ENCODE assay signal across 19 mouse cellular contexts in the genomic region with DNA sequence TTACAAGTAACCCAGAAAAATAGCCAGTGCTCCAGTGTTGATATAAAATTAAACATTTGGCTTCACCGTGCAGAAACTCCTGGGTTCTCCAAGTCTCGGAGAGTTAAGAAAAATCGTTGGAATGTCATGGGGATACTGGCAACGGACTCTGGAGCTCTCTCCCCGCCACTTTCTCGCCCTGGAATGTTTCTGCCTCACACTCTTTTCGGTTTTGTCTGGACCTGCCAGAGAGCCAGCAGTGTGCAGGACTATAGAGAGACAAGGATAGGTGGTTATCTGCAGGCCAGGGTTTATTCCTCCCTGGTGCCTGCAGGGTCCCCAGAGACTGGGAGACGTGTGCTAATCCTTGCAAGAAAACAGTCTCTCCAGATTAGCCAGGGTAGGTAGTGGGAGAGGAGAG.
DNase-seq lines count a peak whose midpoint lies in the region; ATAC-seq and TF ChIP-seq lines count a peak whose summit lies in the region.
"Had no signal": no experiment of that assay in that cellular context is flagged by ENCODE, and none has a peak within 500 bp of the region (broad histone marks: within the 10 kb centered on the region; RNA-seq: fewer than 3 reads in every experiment).

No protein-coding gene starts in this region.

- H3K27ac ChIP-seq in heart, embryonic 10.5 days: 0 out of 2 replicates have a peak overlapping the region, but pooled peaks have one; percentile 19
- H3K27ac ChIP-seq in heart, embryonic 11.5 days (ENCODE audit: low read depth, low read length): no peak overlapping the region
- peak overlapping the region; percentile 13; the same call in 1 of the 2 replicates for H3K27ac ChIP-seq in lung, embryonic 14.5 days (ENCODE audit: low read depth)
- H3K27ac ChIP-seq in limb, embryonic 10.5 days: peak overlapping the region; percentile 15; the same call in 1 of the 2 replicates
- peak overlapping the region; percentile 46 for H3K27ac ChIP-seq in stomach, embryonic 15.5 days
- H3K27ac ChIP-seq: forebrain, embryonic 13.5 days; midbrain, embryonic 13.5 days; neural tube, embryonic 13.5 days had no signal

- peaks cover 49% of the 10 kb centered on the region for H3K4me1 ChIP-seq in heart, embryonic 10.5 days
- H3K4me1 ChIP-seq in heart, embryonic 11.5 days (ENCODE audit: control insufficient read depth, insufficient read depth, low read length): peaks cover 23% of the 10 kb centered on the region
- H3K4me1 ChIP-seq in lung, embryonic 14.5 days (ENCODE audit: insufficient read depth): 0 out of 2 replicates have a peak, but pooled peaks cover 4% of the 10 kb centered on the region
- peaks cover 47% of the 10 kb centered on the region for H3K4me1 ChIP-seq in limb, embryonic 10.5 days
- peaks cover 25% of the 10 kb centered on the region for H3K4me1 ChIP-seq in stomach, embryonic 15.5 days

- H3K9ac ChIP-seq in heart, embryonic 11.5 days (ENCODE audit: low read depth, low read length): no peak overlapping the region
- no peak overlapping the region for H3K9ac ChIP-seq in lung, embryonic 14.5 days
- no peak overlapping the region for H3K9ac ChIP-seq in stomach, embryonic 15.5 days
- H3K9ac ChIP-seq: forebrain, embryonic 13.5 days; midbrain, embryonic 13.5 days; neural tube, embryonic 13.5 days had no signal

- H3K4me2 ChIP-seq in heart, embryonic 11.5 days: no peak overlapping the region
- H3K4me2 ChIP-seq in lung, embryonic 14.5 days: no peak overlapping the region
- no peak overlapping the region for H3K4me2 ChIP-seq in stomach, embryonic 15.5 days
- H3K4me2 ChIP-seq: forebrain, embryonic 13.5 days; liver, embryonic 11.5 days; midbrain, embryonic 13.5 days; neural tube, embryonic 13.5 days had no signal

- DNase-seq in heart, embryonic 10.5 days (ENCODE audit: low spot score): no peak
- DNase-seq in lung, embryonic 14.5 days: peak; percentile 66
- DNase-seq in lung, postnatal 36 days: no peak
- no peak for DNase-seq in limb, embryonic 10.5 days (ENCODE audit: low spot score)
- no peak for DNase-seq in cerebellum, postnatal 4 days (ENCODE audit: low spot score in 2 of 2)
- DNase-seq: adrenal gland, postnatal 36 days; cerebellum, adult 11-12 months; cerebellum, postnatal 14 days; kidney, adult 2 months; kidney, postnatal 10 days; lung, adult 18-20 months; thymus, adult 2 months had no signal

- ATAC-seq in heart, embryonic 11.5 days (replicated peaks; ENCODE audit: insufficient number of reproducible peaks, low FRiP score, low TSS enrichment): no peak
- no peak for ATAC-seq in lung, embryonic 14.5 days (ENCODE audit: insufficient read depth)
- ATAC-seq in stomach, embryonic 15.5 days (ENCODE audit: insufficient read depth, low FRiP score, low read depth): no peak
- ATAC-seq: forebrain, embryonic 13.5 days; hindbrain, embryonic 16.5 days; midbrain, embryonic 13.5 days had no signal

- WGBS in heart, embryonic 10.5 days: 32% methylated on average over 8 of the region's 8 CpGs
- WGBS in heart, embryonic 11.5 days (ENCODE audit: insufficient replicate concordance): 27% methylated on average over 8 of the region's 8 CpGs
- 39% methylated on average over 8 of the region's 8 CpGs for WGBS in lung, embryonic 14.5 days
- WGBS in limb, embryonic 10.5 days: 75% methylated on average over 8 of the region's 8 CpGs
- WGBS in stomach, embryonic 15.5 days: 41% methylated on average over 8 of the region's 8 CpGs

- no peaks in the 10 kb centered on the region for H3K36me3 ChIP-seq in heart, embryonic 10.5 days
- no peaks in the 10 kb centered on the region for H3K36me3 ChIP-seq in heart, embryonic 11.5 days (ENCODE audit: control insufficient read depth, insufficient read depth, low read length)
- no peaks in the 10 kb centered on the region for H3K36me3 ChIP-seq in lung, embryonic 14.5 days (ENCODE audit: insufficient read depth)
- peaks cover 38% of the 10 kb centered on the region for H3K36me3 ChIP-seq in limb, embryonic 10.5 days
- no peaks in the 10 kb centered on the region for H3K36me3 ChIP-seq in stomach, embryonic 15.5 days
- H3K36me3 ChIP-seq: midbrain, embryonic 13.5 days; neural tube, embryonic 13.5 days had no signal

- H3K9me3 ChIP-seq in heart, embryonic 10.5 days: no peaks in the 10 kb centered on the region
- no peaks in the 10 kb centered on the region for H3K9me3 ChIP-seq in heart, embryonic 11.5 days (replicated peaks; ENCODE audit: control insufficient read depth, low read length)
- no peaks in the 10 kb centered on the region for H3K9me3 ChIP-seq in lung, embryonic 14.5 days (ENCODE audit: low read depth, low read length)
- H3K9me3 ChIP-seq in limb, embryonic 10.5 days (replicated peaks): no peaks in the 10 kb centered on the region
- no peaks in the 10 kb centered on the region for H3K9me3 ChIP-seq in stomach, embryonic 15.5 days
- H3K9me3 ChIP-seq: forebrain, embryonic 13.5 days; midbrain, embryonic 13.5 days; neural tube, embryonic 13.5 days had no signal

- no peaks in the 10 kb centered on the region for H3K27me3 ChIP-seq in heart, embryonic 10.5 days (ENCODE audit: insufficient read depth, poor library complexity, severe bottlenecking)
- no peaks in the 10 kb centered on the region for H3K27me3 ChIP-seq in heart, embryonic 11.5 days (ENCODE audit: control insufficient read depth, insufficient read depth, low read length)
- H3K27me3 ChIP-seq in lung, embryonic 14.5 days (ENCODE audit: insufficient read depth, low read length): no peaks in the 10 kb centered on the region
- H3K27me3 ChIP-seq in limb, embryonic 10.5 days (ENCODE audit: low read depth, poor library complexity, severe bottlenecking): no peaks in the 10 kb centered on the region
- no peaks in the 10 kb centered on the region for H3K27me3 ChIP-seq in stomach, embryonic 15.5 days (replicated peaks)
- H3K27me3 ChIP-seq: forebrain, embryonic 13.5 days; midbrain, embryonic 13.5 days; neural tube, embryonic 13.5 days had no signal

- H3K4me3 ChIP-seq in heart, embryonic 10.5 days: no peak overlapping the region
- H3K4me3 ChIP-seq in heart, embryonic 11.5 days (ENCODE audit: low read depth, low read length): no peak overlapping the region
- no peak overlapping the region for H3K4me3 ChIP-seq in lung, embryonic 14.5 days (ENCODE audit: low read depth, low read length)
- H3K4me3 ChIP-seq in limb, embryonic 10.5 days: no peak overlapping the region
- H3K4me3 ChIP-seq in stomach, embryonic 15.5 days (replicated peaks): no peak overlapping the region
- H3K4me3 ChIP-seq: forebrain, embryonic 13.5 days; midbrain, embryonic 13.5 days; neural tube, embryonic 13.5 days had no signal

- TF ChIP-seq CTCF in lung, embryonic 14.5 days (IDR thresholded peaks at IDR 0.05; ENCODE audit: low read depth): no peak
